Mouse (Mus musculus) cortical plate, adult 2 months (tissue): ENCODE results near the gene Kcnma1. TPM values are rescaled to one million over a fixed set of nuclear protein-coding genes. Genes with fewer than 3 reads are reported as not detected.
A peak's percentile ranks its signal among the peaks of the same experiment; 100 is the strongest.

Source experiments
- H3K27ac ChIP-seq: fragments of 200-500 bp; 2 replicates; pipeline ENCODE4 v1.5.1; 2012; ENCODE audit warnings: low read length, control low read depth, inconsistent platforms; ENCODE audit not compliant: insufficient read depth
- H3K4me1 ChIP-seq: fragments of 200-500 bp; 2 replicates; pipeline ENCODE4 v1.6.1; 2011; ENCODE audit warnings: low read length; ENCODE audit not compliant: control insufficient read depth, insufficient read depth
- H3K4me3 ChIP-seq: fragments of 200-500 bp; 2 replicates; pipeline ENCODE4 v1.5.1; 2011; ENCODE audit warnings: mild to moderate bottlenecking, low read length, control low read depth; ENCODE audit not compliant: insufficient read depth
- CTCF ChIP-seq: fragments of 200-500 bp; IDR thresholded peaks from 2 replicates; pipeline ENCODE4 v1.5.1; 2011; ENCODE audit warnings: mild to moderate bottlenecking, control low read depth, low read length; ENCODE audit not compliant: insufficient read depth; ENCODE audit errors: extremely low read depth
- POLR2A ChIP-seq: fragments of 200-500 bp; IDR thresholded peaks from 2 replicates; pipeline ENCODE4 v1.6.1; 2011; ENCODE audit warnings: mild to moderate bottlenecking, low read length, control low read depth; ENCODE audit not compliant: insufficient read depth; ENCODE audit errors: extremely low read depth
- polyA plus RNA-seq: library from polyadenylated mRNA; depleted of rRNA; stranded (reverse); fragments of >200 nt; gene quantifications from 2 replicates; pipeline ENCODE4 v1.2.3, GENCODE M21; 2012

The Kcnma1 gene
- polyA plus RNA-seq, 1 experiment, result 57.9 TPM

- Histone ChIP-seq H3K4me1 (peaks cover 6% of the 10 kb centered on the region), H3K27ac (no peak overlapping the region)
- no peak for TF ChIP-seq CTCF
- no peak for TF ChIP-seq POLR2A
Observed at GRCm38 (mm10) chr14:23589744-23590481, 424.4 kb downstream of the Kcnma1 start.

GRCm38 (mm10) chr14:23587451-23587850 is 426.8 kb downstream of the Kcnma1 start:
- Histone ChIP-seq H3K4me3 (no peak overlapping the region), H3K4me1 (no peaks in the 10 kb centered on the region; the same call in 1 of the 2 replicates), H3K27ac (no peak overlapping the region)
- no peak for TF ChIP-seq POLR2A
- TF ChIP-seq CTCF, result no peak

More at GRCm38 (mm10) chr14:23589744-23590481, 424.4 kb downstream of the Kcnma1 start:
- no peak overlapping the region for H3K4me3 ChIP-seq

- Histone ChIP-seq H3K4me1 (peaks cover 9% of the 10 kb centered on the region), H3K27ac (no peak overlapping the region), H3K4me3 (no peak overlapping the region)
- TF ChIP-seq CTCF (peak; percentile 65), POLR2A (no peak)
Observed at GRCm38 (mm10) chr14:23583235-23583634, 431.1 kb downstream of the Kcnma1 start.

- Histone ChIP-seq H3K27ac (peak overlapping the region; percentile 41; the same call in 1 of the 2 replicates), H3K4me3 (no peak overlapping the region), H3K4me1 (peaks cover 9% of the 10 kb centered on the region)
- TF ChIP-seq CTCF (no peak), POLR2A (no peak)
Observed at GRCm38 (mm10) chr14:23581282-23581681, 433.0 kb downstream of the Kcnma1 start.

- TF ChIP-seq CTCF (peak; percentile 73), POLR2A (no peak)
- Histone ChIP-seq H3K4me1 (peaks cover 9% of the 10 kb centered on the region), H3K4me3 (no peak overlapping the region), H3K27ac (no peak overlapping the region)
Observed at GRCm38 (mm10) chr14:23575951-23576350, 438.3 kb downstream of the Kcnma1 start.

- Histone ChIP-seq H3K4me3 (no peak overlapping the region), H3K4me1 (peaks cover 4% of the 10 kb centered on the region), H3K27ac (no peak overlapping the region)
- TF ChIP-seq POLR2A (no peak), CTCF (no peak)
Observed at GRCm38 (mm10) chr14:23574136-23574535, 440.2 kb downstream of the Kcnma1 start.

GRCm38 (mm10) chr14:23573385-23573784 is 440.9 kb downstream of the Kcnma1 start:
- TF ChIP-seq POLR2A, result no peak
- TF ChIP-seq CTCF, result no peak
- peaks cover 1% of the 10 kb centered on the region for H3K4me1 ChIP-seq
- no peak overlapping the region for H3K4me3 ChIP-seq
- H3K27ac ChIP-seq, result no peak overlapping the region

GRCm38 (mm10) chr14:23572778-23573177 is 441.5 kb downstream of the Kcnma1 start:
- H3K27ac ChIP-seq, result no peak overlapping the region
- peaks cover 1% of the 10 kb centered on the region for H3K4me1 ChIP-seq
- no peak overlapping the region for H3K4me3 ChIP-seq
- no peak for TF ChIP-seq POLR2A
- TF ChIP-seq CTCF, result no peak

GRCm38 (mm10) chr14:23570251-23570650 is 444.0 kb downstream of the Kcnma1 start:
- no peak for TF ChIP-seq CTCF
- TF ChIP-seq POLR2A, result no peak
- Histone ChIP-seq H3K4me3 (no peak overlapping the region), H3K27ac (no peak overlapping the region), H3K4me1 (peaks cover 3% of the 10 kb centered on the region)

GRCm38 (mm10) chr14:23565931-23566330 is 448.4 kb downstream of the Kcnma1 start:
- H3K4me1 ChIP-seq, result peaks cover 5% of the 10 kb centered on the region
- H3K4me3 ChIP-seq, result no peak overlapping the region
- H3K27ac ChIP-seq, result no peak overlapping the region
- TF ChIP-seq CTCF, result no peak
- no peak for TF ChIP-seq POLR2A

GRCm38 (mm10) chr14:23564474-23564873 is 449.8 kb downstream of the Kcnma1 start:
- Histone ChIP-seq H3K4me3 (no peak overlapping the region), H3K4me1 (peaks cover 5% of the 10 kb centered on the region), H3K27ac (no peak overlapping the region)
- TF ChIP-seq CTCF (no peak), POLR2A (no peak)
